ENCODE assay signal across 9 mouse cellular contexts in the genomic region with DNA sequence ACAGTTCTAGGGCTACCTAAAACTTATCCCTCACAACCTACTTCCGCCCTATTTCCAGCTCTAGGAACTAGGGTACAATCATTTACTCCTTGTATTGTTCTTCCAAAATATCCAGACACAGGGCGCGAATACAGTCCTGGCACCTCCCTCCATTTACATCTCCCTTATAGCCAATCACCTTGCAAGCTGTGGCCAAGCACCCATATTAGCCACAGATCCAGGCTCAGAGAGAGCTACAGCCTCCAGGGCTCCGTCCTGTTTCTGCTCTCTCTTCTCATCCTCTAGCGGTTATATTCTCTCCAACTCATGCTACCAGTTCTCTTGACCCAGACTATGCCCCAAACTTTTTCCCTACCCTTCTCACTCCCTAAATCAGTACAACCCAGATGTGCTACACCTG.
DNase-seq lines count a peak whose midpoint lies in the region; ATAC-seq and TF ChIP-seq lines count a peak whose summit lies in the region.
"Had no signal": no experiment of that assay in that cellular context is flagged by ENCODE, and none has a peak within 500 bp of the region (broad histone marks: within the 10 kb centered on the region; RNA-seq: fewer than 3 reads in every experiment).

No protein-coding gene starts in this region.

- no peaks in the 10 kb centered on the region for H3K9me3 ChIP-seq in heart, embryonic 15.5 days (replicated peaks)
- H3K9me3 ChIP-seq in hindbrain, postnatal 0 days (ENCODE audit: low read length), result no peaks in the 10 kb centered on the region
- no peaks in the 10 kb centered on the region for H3K9me3 ChIP-seq in midbrain, embryonic 15.5 days

- no peak overlapping the region for H3K9ac ChIP-seq in heart, embryonic 15.5 days
- H3K9ac ChIP-seq in hindbrain, postnatal 0 days (replicated peaks; ENCODE audit: low read length), result 0 out of 2 replicates have a peak overlapping the region, but pooled peaks have one; percentile 38
- H3K9ac ChIP-seq in midbrain, embryonic 15.5 days, result 0 out of 2 replicates have a peak overlapping the region, but pooled peaks have one; percentile 50

- ATAC-seq in heart, embryonic 15.5 days (replicated peaks; ENCODE audit: insufficient number of reproducible peaks, insufficient read depth, low FRiP score, low read depth), result no peak
- ATAC-seq in hindbrain, postnatal 0 days, result peak; percentile 13; the same call in 1 of the 2 replicates
- peak; percentile 28; the same call in 1 of the 2 replicates for ATAC-seq in midbrain, embryonic 15.5 days (replicated peaks)

- peaks cover 7% of the 10 kb centered on the region; the same call in 1 of the 2 replicates for H3K4me1 ChIP-seq in heart, embryonic 15.5 days (replicated peaks)
- H3K4me1 ChIP-seq in hindbrain, postnatal 0 days (ENCODE audit: insufficient read depth, low read length), result no peaks in the 10 kb centered on the region
- peaks cover 13% of the 10 kb centered on the region for H3K4me1 ChIP-seq in midbrain, embryonic 15.5 days

- H3K4me3 ChIP-seq in heart, embryonic 15.5 days, result peak overlapping the region; percentile 49; the same call in 1 of the 2 replicates
- H3K4me3 ChIP-seq in hindbrain, postnatal 0 days (ENCODE audit: low read length), result peak overlapping the region; percentile 51
- H3K4me3 ChIP-seq in midbrain, embryonic 15.5 days, result peak overlapping the region; percentile 54

- H3K27ac ChIP-seq in heart, embryonic 15.5 days, result no peak overlapping the region
- no peak overlapping the region for H3K27ac ChIP-seq in hindbrain, postnatal 0 days
- no peak overlapping the region for H3K27ac ChIP-seq in midbrain, embryonic 15.5 days

- no peak for DNase-seq in heart, postnatal 4 days
- peak; percentile 7 for DNase-seq in brain, embryonic 14.5 days (ENCODE audit: low read depth)
- no peak for DNase-seq in hindbrain, postnatal 0 days (ENCODE audit: low spot score)
- DNase-seq in layer of hippocampus, adult 9-11 months, result no peak
- no peak for DNase-seq in left cerebral cortex, adult 11 months (ENCODE audit: low spot score)
- DNase-seq in thymus, postnatal 0 days (ENCODE audit: low spot score), result no peak
- DNase-seq: adrenal gland, postnatal 36 days had no signal

- no peak for TF ChIP-seq CTCF in brain, embryonic 14.5 days (IDR thresholded peaks at IDR 0.05; ENCODE audit: borderline replicate concordance, extremely low read depth, insufficient read depth, insufficient read length)
- TF ChIP-seq CTCF in hindbrain, postnatal 0 days (IDR thresholded peaks at IDR 0.05; ENCODE audit: low read depth), result no peak

- WGBS in heart, embryonic 15.5 days, result 39% methylated on average over 5 of the region's 5 CpGs
- 37% methylated on average over 5 of the region's 5 CpGs for WGBS in hindbrain, postnatal 0 days
- 45% methylated on average over 5 of the region's 5 CpGs for WGBS in midbrain, embryonic 15.5 days

- peaks cover 16% of the 10 kb centered on the region for H3K27me3 ChIP-seq in heart, embryonic 15.5 days
- no peaks in the 10 kb centered on the region for H3K27me3 ChIP-seq in hindbrain, postnatal 0 days (ENCODE audit: insufficient read depth, low read length)
- no peaks in the 10 kb centered on the region for H3K27me3 ChIP-seq in midbrain, embryonic 15.5 days (replicated peaks)

- no peaks in the 10 kb centered on the region for H3K36me3 ChIP-seq in heart, embryonic 15.5 days
- no peaks in the 10 kb centered on the region for H3K36me3 ChIP-seq in hindbrain, postnatal 0 days (ENCODE audit: insufficient read depth, low read length)
- H3K36me3 ChIP-seq in midbrain, embryonic 15.5 days (replicated peaks), result no peaks in the 10 kb centered on the region

- H3K4me2 ChIP-seq in heart, embryonic 15.5 days, result peak overlapping the region; percentile 81
- peak overlapping the region; percentile 89 for H3K4me2 ChIP-seq in hindbrain, postnatal 0 days (ENCODE audit: low read depth, low read length)
- peak overlapping the region; percentile 93 for H3K4me2 ChIP-seq in midbrain, embryonic 15.5 days

- TF ChIP-seq POLR2A in brain, embryonic 14.5 days (IDR thresholded peaks at IDR 0.05; ENCODE audit: borderline replicate concordance, extremely low read depth, insufficient read depth, insufficient read length, poor library complexity, severe bottlenecking), result no peak
